Mouse (Mus musculus) ZHBTc4 (cell line): Measurements from ENCODE around the gene Tiparp.

Experiments used
- DNase-seq: peaks from one replicate; pipeline ENCODE4 v3.0.0-alpha.2; 2011; ENCODE audit warnings: low read depth, low spot score

Tiparp gene

GRCm38 (mm10) chr3:65579260-65579921 is 51.2 kb downstream of the Tiparp start:
- no peak for DNase-seq

DNA sequence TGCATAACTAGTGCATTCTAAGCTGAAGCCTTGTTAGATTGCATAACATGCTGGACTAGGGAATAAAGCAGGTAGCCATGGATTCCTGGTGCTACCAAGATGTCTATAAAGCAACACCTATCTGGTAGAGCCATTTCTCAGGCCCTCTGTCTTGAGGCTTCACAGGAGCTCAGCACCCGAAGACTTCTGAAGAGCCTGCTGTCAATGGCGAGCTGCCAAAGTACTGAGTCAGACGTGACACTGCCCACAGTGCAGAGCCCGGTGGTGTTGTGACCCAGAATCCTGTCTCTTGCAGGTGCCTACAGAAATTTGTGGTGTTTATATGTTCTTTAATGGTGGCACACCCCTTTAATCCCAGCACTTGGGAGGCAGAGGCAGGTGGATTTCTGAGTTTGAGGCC is 53.4 kb downstream of the Tiparp start:
- DNase-seq = peak; percentile 8

GRCm38 (mm10) chr3:65584329-65584728 is 56.1 kb downstream of the Tiparp start:
- no peak for DNase-seq

- no peak for DNase-seq
Measured at GRCm38 (mm10) chr3:65585291-65585690, 57.1 kb downstream of the Tiparp start.

GRCm38 (mm10) chr3:65585823-65586482 is 57.7 kb downstream of the Tiparp start:
- DNase-seq = no peak

DNA sequence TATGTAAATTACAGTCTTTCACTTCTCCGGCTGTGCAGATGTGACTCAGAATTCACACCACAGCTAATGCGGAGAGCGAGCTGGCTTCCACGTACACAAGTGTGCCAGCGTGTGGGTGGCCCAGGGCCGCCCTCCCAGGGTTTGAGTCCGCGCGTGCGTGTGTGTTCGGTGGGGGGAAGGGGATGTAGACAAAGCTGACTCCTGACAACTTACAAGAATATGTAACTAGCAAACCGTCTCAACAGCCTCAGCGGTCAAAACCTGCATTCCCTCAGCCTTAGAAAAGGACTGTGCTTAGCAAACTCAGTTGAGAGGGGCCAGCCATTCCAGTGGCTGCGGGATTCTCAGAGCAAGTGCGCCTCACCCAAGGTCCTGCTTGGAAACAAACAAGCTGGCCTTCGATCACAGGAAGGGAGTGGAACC is 58.3 kb downstream of the Tiparp start:
- peak; percentile 49 for DNase-seq

DNA sequence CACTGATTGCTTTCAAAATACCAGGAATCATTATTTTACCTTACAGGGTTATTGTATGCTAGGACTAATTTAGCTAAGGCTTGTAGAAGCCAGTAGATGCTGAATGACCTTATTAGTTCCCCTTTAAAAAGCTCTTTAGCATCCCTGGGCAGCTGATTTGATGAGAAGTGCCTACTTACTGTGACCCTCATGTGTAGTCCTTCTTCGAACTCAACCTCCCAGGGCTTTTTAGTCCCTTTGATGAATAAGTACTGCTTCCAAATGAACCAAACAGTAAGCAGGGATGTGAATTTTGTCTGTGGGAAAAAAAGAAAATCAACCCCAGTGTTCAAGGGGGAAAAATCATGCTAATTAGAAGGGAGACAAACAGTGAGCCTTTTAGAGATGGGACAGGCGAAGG is 58.8 kb downstream of the Tiparp start:
- DNase-seq = no peak

DNA sequence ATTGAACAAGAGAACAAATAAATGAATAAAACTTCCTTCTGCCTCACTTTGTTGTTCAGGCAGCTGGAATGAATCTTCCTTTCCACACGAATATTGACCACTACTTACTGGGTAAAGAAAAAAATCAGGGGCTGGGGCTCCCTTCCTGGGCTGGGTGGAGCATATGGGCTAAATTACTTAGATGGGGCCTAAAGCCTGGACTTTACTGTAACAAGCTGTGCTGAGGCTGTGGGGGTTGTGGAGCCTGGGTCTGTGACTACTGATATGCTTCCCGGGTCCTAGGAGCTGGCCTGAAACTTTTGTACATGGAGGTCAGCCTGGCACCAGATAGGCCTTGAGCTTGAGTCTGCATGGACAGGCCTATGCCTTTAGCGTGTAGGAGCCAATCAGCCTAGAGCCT is 60.2 kb downstream of the Tiparp start:
- DNase-seq = no peak

DNA sequence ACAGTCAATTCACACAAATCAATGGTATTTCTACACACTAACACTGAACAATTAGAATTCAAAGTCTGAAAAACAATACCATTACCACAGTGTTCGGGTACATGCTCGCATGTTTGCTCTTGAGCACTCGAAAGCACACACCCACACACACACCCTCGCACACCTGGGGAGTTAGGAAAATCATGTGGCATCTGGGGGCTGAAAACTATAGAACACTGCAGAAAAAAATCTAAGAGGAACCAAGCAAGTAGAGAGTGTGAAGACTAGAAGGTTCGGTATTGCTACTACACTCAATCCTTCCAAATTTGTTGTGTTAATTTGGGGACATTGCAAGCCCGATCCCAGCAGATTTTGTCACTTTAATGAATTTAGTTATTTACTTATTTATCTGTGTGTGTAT is 64.6 kb downstream of the Tiparp start:
- no peak for DNase-seq

- peak; percentile 39 for DNase-seq
Measured at GRCm38 (mm10) chr3:65594493-65594892, 66.3 kb downstream of the Tiparp start.

DNA sequence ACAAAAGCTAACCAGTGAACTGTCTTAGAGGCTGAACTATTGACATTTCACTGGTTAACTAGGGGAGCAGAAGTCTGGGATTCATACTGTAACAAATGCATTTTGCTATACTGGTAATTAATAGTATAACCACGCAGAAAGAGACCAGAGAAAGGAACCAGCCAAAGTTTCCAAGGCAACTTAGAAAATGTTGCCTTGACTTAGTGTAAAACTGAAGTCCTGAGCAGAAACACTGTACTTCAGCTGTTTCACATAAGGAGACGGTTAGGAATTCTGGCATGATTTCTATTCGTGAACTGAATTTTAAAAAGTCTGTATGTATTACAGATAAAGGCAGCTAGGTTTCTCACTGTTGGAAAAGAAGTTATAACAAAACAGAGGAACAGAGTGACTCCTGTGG is 67.0 kb downstream of the Tiparp start:
- DNase-seq = no peak

DNA sequence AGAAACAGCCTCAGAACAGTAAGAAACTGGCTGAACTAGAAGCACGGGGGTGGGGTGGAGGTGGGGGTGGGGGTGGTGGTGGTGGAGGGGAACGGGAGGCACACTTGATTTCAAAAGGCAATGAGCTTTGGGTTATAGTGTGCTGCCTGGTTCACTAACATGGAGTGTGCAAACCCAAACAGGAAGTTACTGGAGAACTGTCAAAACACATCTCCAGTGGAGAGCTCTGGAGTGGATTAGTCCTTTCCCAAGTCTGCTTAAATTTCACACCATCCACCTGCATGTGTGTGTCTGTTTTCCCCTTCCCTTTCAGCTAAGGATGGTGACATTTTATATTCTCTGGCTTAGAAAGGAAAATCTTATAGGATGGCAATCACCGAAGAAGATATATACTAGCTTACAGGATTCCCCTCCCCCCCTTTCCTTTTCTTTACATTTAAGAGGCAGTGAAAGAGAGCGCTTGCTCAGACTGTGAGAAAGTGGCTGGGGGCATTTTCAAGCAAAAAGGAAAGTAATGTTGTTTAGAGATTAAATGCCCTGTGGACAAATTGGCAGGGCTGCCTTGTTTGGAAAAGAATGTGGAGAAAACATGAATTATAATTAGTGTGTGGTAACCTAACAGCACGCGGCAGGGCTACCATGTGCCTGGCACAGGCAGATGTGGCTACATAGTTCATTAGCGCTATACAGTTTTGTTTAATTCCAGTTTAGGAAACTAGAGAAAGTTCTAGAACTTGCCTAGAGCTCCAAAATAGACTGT is 70.0 kb downstream of the Tiparp start:
- no peak for DNase-seq

DNA sequence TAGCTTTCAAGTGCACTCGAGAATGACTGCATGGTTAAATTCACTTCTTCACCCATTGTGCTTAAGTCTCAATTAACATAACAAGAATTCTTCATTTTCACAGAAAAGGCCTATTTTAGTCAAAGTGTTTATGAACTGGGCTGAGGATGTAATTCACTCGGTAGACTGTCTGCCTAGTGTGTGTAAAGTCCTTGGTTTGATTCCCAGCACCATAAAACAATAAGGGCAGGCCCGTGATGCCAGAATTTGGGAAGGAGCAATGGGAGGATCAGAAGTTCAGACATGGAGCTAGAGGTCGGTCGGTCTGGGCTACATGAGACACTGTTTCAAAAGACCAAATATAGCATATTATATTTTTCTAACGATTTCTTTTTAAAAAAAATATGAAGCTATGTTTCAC is 70.9 kb downstream of the Tiparp start:
- DNase-seq = no peak

DNA sequence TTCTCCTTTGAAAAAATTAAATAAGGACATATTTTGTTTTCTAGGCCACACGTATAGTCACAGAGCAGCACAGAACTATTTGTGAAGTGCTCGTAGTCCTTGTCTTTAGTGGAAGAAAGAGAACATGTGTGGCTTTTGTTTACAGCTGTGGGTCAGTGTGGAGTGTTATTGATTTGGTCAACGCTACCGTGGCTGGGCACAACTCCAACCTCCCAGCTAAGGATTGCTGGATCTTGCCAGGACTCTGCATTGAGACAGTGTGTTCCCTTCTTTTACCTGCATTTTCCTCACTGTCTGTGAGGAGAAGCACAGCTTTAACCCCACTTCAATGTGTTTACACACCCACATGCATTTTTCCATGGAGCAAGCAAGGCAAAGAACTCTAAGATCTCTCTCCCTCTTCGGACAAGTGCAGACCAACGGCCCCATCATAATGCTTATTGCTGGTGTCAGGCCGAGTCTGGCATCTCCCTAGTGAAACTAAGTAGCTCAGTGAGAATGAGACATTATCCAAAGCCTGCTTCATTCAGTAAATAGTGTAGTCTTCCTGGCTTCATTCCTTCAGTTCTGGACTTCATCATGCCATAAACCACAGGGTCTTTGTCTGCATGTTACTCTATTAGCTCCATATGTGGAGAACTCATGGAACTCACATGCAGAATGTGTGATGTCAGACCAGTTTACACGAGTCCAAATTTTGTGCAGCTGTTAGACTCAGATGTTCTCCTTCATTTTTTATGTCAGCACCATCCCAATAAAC is 73.3 kb downstream of the Tiparp start:
- DNase-seq = no peak

- DNase-seq = no peak
Measured at GRCm38 (mm10) chr3:65603392-65604055, 75.3 kb downstream of the Tiparp start.
